Mouse (Mus musculus): Measurements from ENCODE around the gene Impdh2. TPM values are rescaled to one million over a fixed set of nuclear protein-coding genes. Genes with fewer than 3 reads are reported as not detected.
A peak's percentile ranks its signal among the peaks of the same experiment; 100 is the strongest.

The Impdh2 gene
- total and polyA plus RNA-seq, 2 experiments from 2014 or later, result 52.6 to 87.5 TPM

GRCm38 (mm10) chr9:108587571-108588180 is 27.6 kb downstream of the Impdh2 start:
- H3K9ac ChIP-seq (replicated peaks; ENCODE audit: low read depth, low read length), result peak overlapping the region; percentile 47; the same call in 1 of the 2 replicates
- H3K4me3 ChIP-seq (ENCODE audit: low read depth, low read length), result peak overlapping the region; percentile 36
- H3K27ac ChIP-seq (ENCODE audit: low read depth), result peak overlapping the region; percentile 88
- peak overlapping the region; percentile 59 for H3K4me2 ChIP-seq (ENCODE audit: low read depth, low read length)
- no peaks in the 10 kb centered on the region for H3K9me3 ChIP-seq (replicated peaks; ENCODE audit: control insufficient read depth, low read length)
- peak; percentile 94 for DNase-seq (ENCODE audit: low spot score)
- no peaks in the 10 kb centered on the region for H3K27me3 ChIP-seq (ENCODE audit: control insufficient read depth, insufficient read depth, low read length)
- no peak for TF ChIP-seq CTCF (IDR thresholded peaks at IDR 0.05; ENCODE audit: low read depth)
- TF ChIP-seq EP300 (IDR thresholded peaks at IDR 0.05; ENCODE audit: low read depth), result no peak
- ATAC-seq (ENCODE audit: insufficient read depth, low read depth), result peak; percentile 95
- WGBS, result 6% methylated on average over 14 of the region's 14 CpGs
- peaks cover 31% of the 10 kb centered on the region for H3K4me1 ChIP-seq (ENCODE audit: control insufficient read depth, insufficient read depth)
- H3K36me3 ChIP-seq (replicated peaks; ENCODE audit: control insufficient read depth, insufficient read depth, low read length), result no peaks in the 10 kb centered on the region

GRCm38 (mm10) chr9:108589229-108589628 is 29.1 kb downstream of the Impdh2 start:
- ATAC-seq (ENCODE audit: insufficient read depth, low read depth) (no peak), DNase-seq (ENCODE audit: low spot score) (no peak)
- H3K9ac ChIP-seq (replicated peaks; ENCODE audit: low read depth, low read length), result no peak overlapping the region
- 75% methylated on average over 5 of the region's 5 CpGs for WGBS
- no peak overlapping the region for H3K27ac ChIP-seq (ENCODE audit: low read depth)
- H3K4me3 ChIP-seq (ENCODE audit: low read depth, low read length), result no peak overlapping the region
- H3K36me3 ChIP-seq (replicated peaks; ENCODE audit: control insufficient read depth, insufficient read depth, low read length), result 0 out of 2 replicates have a peak, but pooled peaks cover 3% of the 10 kb centered on the region
- H3K9me3 ChIP-seq (replicated peaks; ENCODE audit: control insufficient read depth, low read length), result no peaks in the 10 kb centered on the region
- no peak overlapping the region for H3K4me2 ChIP-seq (ENCODE audit: low read depth, low read length)
- no peaks in the 10 kb centered on the region for H3K27me3 ChIP-seq (ENCODE audit: control insufficient read depth, insufficient read depth, low read length)
- peaks cover 26% of the 10 kb centered on the region for H3K4me1 ChIP-seq (ENCODE audit: control insufficient read depth, insufficient read depth)
- TF ChIP-seq EP300 (IDR thresholded peaks at IDR 0.05; ENCODE audit: low read depth), result no peak
- TF ChIP-seq CTCF (IDR thresholded peaks at IDR 0.05; ENCODE audit: low read depth), result peak; percentile 34

- peaks cover 32% of the 10 kb centered on the region for H3K4me1 ChIP-seq (ENCODE audit: control insufficient read depth, insufficient read depth)
These were observed 31.4 kb downstream of the Impdh2 start for GRCm38 (mm10) chr9:108591462-108591861.

GRCm38 (mm10) chr9:108594354-108594753 is 34.3 kb downstream of the Impdh2 start:
- Histone ChIP-seq H3K27ac (ENCODE audit: low read depth) (peak overlapping the region; percentile 79), H3K27me3 (ENCODE audit: control insufficient read depth, insufficient read depth, low read length) (no peaks in the 10 kb centered on the region), H3K4me2 (ENCODE audit: low read depth, low read length) (0 out of 2 replicates have a peak overlapping the region, but pooled peaks have one; percentile 1), H3K4me3 (ENCODE audit: low read depth, low read length) (no peak overlapping the region), H3K9ac (replicated peaks; ENCODE audit: low read depth, low read length) (no peak overlapping the region), H3K4me1 (ENCODE audit: control insufficient read depth, insufficient read depth) (peaks cover 16% of the 10 kb centered on the region; the same call in 1 of the 2 replicates), H3K9me3 (replicated peaks; ENCODE audit: control insufficient read depth, low read length) (no peaks in the 10 kb centered on the region), H3K36me3 (replicated peaks; ENCODE audit: control insufficient read depth, insufficient read depth, low read length) (0 out of 2 replicates have a peak, but pooled peaks cover 3% of the 10 kb centered on the region)
- DNase-seq (ENCODE audit: low spot score) (no peak), ATAC-seq (ENCODE audit: insufficient read depth, low read depth) (no peak)
- TF ChIP-seq EP300 (IDR thresholded peaks at IDR 0.05; ENCODE audit: low read depth), result no peak
- no peak for TF ChIP-seq CTCF (IDR thresholded peaks at IDR 0.05; ENCODE audit: low read depth)
- 25% methylated on average over 3 of the region's 3 CpGs for WGBS

More at GRCm38 (mm10) chr9:108591462-108591861, 31.4 kb downstream of the Impdh2 start:
- H3K9me3 ChIP-seq (replicated peaks; ENCODE audit: control insufficient read depth, low read length), result no peaks in the 10 kb centered on the region
- H3K9ac ChIP-seq (replicated peaks; ENCODE audit: low read depth, low read length), result no peak overlapping the region
- no peak overlapping the region for H3K4me2 ChIP-seq (ENCODE audit: low read depth, low read length)
- WGBS, result 72% methylated on average over 4 of the region's 4 CpGs
- 0 out of 2 replicates have a peak, but pooled peaks cover 3% of the 10 kb centered on the region for H3K36me3 ChIP-seq (replicated peaks; ENCODE audit: control insufficient read depth, insufficient read depth, low read length)
- DNase-seq (ENCODE audit: low spot score) (no peak), ATAC-seq (ENCODE audit: insufficient read depth, low read depth) (no peak)
- no peak overlapping the region for H3K27ac ChIP-seq (ENCODE audit: low read depth)
- H3K27me3 ChIP-seq (ENCODE audit: control insufficient read depth, insufficient read depth, low read length), result no peaks in the 10 kb centered on the region
- TF ChIP-seq CTCF (IDR thresholded peaks at IDR 0.05; ENCODE audit: low read depth), result no peak
- no peak for TF ChIP-seq EP300 (IDR thresholded peaks at IDR 0.05; ENCODE audit: low read depth)
- H3K4me3 ChIP-seq (ENCODE audit: low read depth, low read length), result no peak overlapping the region

- Histone ChIP-seq H3K9me3 (replicated peaks; ENCODE audit: control insufficient read depth, low read length) (no peaks in the 10 kb centered on the region), H3K9ac (replicated peaks; ENCODE audit: low read depth, low read length) (peak within 1 kb of the TSS; percentile 80), H3K4me2 (ENCODE audit: low read depth, low read length) (peak within 1 kb of the TSS; percentile 81), H3K4me3 (ENCODE audit: low read depth, low read length) (peak within 1 kb of the TSS; percentile 71), H3K4me1 (ENCODE audit: control insufficient read depth, insufficient read depth) (peaks cover 16% of the 10 kb centered on the region; the same call in 1 of the 2 replicates), H3K36me3 (replicated peaks; ENCODE audit: control insufficient read depth, insufficient read depth, low read length) (0 out of 2 replicates have a peak, but pooled peaks cover 3% of the 10 kb centered on the region), H3K27ac (ENCODE audit: low read depth) (peak within 1 kb of the TSS; percentile 69), H3K27me3 (ENCODE audit: control insufficient read depth, insufficient read depth, low read length) (no peaks in the 10 kb centered on the region)
- DNase-seq (ENCODE audit: low spot score) (peak; percentile 59), ATAC-seq (ENCODE audit: insufficient read depth, low read depth) (peak; percentile 80)
- TF ChIP-seq EP300 (IDR thresholded peaks at IDR 0.05; ENCODE audit: low read depth) (no peak), CTCF (IDR thresholded peaks at IDR 0.05; ENCODE audit: low read depth) (no peak)
- 4% methylated on average over 69 of the region's 69 CpGs for WGBS
These were observed 37.1 kb downstream of the Impdh2 start, which contains the start of gene P4htm for GRCm38 (mm10) chr9:108596998-108597764. P4htm (minus strand) TSS chr9:108597667.

All from heart, postnatal 0 days (tissue).